Mouse (Mus musculus) heart, adult 8-10 months (tissue): ENCODE measurements around the gene Tsku. TPM values are rescaled to one million over a fixed set of nuclear protein-coding genes. Genes with fewer than 3 reads are reported as not detected.

Source experiments
- DNase-seq: peaks from one replicate; pipeline ENCODE4 v3.0.0; 2022; ENCODE audit warnings: low spot score
- total RNA-seq, 4 experiments: library from RNA; stranded (reverse); gene quantifications; 2 replicates each; pipeline ENCODE4 v1.2.4; 2022

Gene Tsku
- total RNA-seq, 4 experiments from 2014 or later, result 1.9 to 2.8 (median 2.5) TPM

DNA sequence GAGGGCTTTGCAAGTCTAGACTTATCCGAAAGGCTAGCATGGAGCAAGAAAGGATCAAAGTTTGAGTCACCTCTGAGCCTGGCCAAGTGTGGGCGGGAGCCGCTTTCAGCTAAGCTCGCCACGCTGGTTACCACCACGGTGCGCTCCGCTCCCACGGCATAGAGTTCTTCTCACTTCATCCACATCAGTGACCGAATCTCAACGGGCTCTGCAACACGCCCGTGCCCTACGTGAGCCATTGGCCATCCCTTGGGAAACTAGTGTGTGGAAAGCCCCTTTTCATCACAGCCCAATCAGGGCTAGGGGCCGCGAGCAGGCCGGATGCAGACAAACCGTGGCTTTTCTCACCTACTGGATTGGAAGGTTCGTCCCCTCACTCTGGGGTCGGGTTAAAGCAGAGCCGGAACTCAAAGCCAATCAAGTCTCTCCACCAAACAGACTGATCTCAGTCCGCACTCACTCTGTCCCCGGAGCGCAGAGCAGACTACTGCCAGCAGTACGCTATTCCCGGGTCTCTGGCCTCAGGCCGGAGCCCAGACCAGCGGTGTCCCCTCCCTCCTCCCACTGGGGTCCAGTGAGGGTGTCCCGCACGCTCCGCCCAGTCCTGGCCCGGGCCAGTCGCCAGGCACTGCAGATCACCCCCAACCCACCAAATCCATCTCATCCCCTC lies 1.0 kb downstream of the Tsku start:
- DNase-seq, result peak; percentile 51

DNA sequence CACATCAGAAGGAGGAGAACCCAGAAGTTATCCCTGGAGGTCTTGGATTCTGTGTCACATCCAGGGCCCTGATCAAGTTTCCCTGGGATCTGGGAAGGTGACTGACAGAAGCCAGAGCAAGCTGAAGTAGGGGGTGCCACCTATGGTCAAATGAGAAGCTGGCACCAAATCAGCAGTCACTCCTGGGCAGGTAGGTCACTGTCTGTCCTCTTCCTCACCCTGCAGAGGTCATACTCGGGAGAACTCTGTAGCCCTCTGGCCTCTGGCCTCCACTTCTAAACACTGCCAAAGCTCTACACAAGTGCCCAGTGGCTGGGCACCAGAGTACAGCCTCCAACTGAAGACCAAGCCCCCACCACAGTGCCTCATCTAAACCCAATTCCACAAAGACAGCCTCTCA lies 3.1 kb downstream of the Tsku start:
- DNase-seq, result no peak

DNA sequence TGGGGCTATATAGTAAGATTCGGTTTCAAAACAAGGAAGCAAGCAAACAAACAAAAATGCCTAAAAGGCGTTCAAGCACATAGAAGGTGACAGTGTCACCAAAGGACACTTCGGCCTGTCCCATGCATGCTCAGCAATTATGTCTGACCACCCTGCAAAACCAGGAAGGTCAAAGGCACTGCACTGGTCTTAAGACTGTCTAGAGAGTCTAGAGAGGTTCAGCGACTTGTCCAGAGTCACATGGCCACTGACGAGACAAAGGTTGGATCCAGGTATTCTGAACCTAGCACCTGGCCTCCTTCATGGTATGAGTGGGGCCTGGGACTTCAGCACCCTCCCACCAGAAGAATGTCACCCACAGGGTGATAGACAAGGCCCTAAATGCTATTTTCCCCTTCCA lies 3.8 kb downstream of the Tsku start:
- DNase-seq, result no peak

DNA sequence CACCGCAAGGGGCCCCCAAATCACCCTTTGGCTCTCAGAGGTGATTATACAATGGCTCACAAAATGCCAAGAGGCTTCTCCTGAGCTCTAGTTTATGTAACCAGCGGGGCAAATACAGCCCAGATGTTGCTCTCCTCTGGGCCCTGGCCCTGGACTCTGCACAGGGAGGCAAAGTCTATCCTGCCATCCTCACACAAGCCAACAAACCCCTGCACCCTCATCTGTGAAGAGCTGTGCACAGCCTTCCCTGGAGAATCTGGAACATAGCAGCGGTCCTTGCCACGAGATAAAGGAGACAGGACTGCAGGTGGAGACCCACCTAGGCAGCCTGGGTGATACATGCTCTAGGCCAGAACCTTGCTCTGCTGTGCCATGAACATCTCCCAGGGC lies 6.2 kb downstream of the Tsku start:
- no peak for DNase-seq

DNA sequence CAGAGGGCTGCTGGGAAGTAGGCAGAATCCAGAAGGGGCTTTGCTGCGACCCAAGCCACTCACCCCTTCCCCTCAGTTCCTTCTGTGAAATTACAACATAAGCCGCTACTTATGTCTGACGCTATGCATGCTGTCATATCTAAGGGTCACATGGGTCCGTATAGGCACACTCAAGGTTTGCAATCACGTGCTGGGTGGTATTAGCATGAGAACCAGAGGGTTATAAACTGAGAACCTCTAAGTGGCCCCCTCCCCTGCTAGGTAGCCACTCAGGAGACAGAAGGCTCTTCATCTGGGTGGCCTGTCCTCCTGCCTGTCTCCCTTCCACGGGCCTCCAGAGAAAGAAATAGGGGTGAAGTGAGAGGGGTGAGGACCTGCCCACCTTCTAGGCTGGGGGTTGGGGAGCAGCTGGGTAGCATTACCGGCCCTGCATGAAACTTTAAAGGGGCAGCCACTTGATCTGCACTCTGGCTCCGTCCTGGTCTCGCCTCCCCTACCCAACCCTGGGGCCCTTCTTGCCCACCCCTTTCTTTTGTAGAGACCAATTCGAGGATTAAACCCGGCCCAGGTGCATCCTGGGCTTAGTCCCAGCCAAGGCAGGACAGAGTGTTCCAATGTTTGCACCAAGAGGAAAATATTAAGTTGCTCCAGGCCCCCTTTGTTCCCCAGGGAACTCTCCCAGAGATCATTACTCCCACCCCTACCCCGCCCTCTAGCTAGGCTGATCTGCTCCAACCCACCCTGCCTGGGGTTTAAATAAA lies 6.8 kb downstream of the Tsku start:
- no peak for DNase-seq

DNA sequence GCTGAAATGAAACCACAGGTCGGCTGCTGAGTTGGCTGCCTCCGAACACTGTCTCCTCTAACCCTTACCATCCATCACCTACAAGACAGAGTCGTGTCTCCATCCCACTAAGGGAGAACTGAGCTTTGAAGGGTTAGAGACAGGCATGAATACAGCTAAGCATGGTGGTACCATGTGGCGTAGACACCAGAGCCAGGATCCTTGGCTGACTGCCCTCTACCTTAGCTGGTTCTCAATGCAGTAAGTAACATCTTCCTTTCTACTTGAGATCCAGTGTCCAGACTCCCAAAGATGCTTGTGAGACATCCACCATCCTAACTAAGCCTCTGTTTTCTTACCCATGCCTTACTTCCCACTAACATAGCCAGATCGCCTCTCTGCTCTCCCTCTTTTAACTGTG lies 7.5 kb downstream of the Tsku start:
- no peak for DNase-seq

DNA sequence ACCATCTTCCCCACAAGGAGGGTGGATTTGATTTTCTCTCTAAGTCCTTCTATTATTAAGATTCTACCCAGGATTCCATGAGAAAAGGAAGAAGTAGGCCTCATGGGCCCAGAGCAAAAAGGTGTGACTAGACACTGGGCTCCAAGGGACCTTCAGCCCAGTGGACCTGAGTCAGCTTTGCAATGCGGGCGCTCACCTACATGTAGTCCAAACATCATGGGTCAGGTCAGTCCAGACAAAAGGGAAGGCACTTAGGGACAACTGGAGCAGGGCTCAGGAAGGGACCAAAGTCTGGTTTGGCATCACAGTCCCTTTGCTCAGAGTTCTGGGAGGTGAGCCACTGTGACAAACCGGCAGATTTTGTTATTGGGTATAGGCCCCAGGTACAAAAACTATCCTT lies 9.6 kb downstream of the Tsku start:
- no peak for DNase-seq

DNA sequence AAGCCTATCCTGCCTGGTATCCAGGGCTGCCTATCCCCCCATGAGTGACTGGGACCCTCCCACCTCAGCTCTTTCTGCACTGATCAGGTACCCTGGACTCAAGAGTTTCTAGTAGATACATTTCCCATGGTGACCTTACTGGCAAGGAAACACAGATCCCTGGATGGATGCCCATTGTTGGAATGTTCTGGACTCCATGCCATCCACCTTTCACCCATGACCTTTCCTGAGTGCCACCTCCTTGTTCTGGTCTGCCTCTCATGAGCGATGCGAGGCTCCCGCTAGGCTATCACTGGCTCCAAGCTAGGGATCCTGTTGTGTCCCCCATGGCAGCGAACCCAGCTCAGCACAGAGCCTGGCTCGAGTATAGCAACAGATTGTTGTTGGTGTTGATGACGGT lies 11.3 kb downstream of the Tsku start:
- DNase-seq, result no peak

DNA sequence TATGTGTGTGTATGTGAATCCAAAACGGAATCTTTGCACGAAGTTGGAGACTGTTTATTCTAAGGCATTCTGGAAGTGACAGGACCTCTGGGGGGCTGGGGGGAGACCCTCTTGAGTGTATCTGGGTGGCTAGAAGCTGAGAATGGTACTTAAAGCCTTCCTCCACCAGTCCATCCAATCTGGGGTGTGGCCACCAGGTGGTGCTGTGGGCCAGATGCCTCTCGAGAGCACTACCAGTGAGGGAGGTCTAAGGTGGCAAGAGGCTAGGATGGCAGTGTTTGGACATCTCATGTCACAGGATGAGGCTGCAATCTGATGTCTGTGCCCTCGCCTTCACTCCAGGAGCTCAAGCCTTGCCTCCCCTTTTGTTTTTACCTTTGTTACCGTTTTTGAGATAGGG lies 12.0 kb downstream of the Tsku start:
- DNase-seq, result peak; percentile 82

DNA sequence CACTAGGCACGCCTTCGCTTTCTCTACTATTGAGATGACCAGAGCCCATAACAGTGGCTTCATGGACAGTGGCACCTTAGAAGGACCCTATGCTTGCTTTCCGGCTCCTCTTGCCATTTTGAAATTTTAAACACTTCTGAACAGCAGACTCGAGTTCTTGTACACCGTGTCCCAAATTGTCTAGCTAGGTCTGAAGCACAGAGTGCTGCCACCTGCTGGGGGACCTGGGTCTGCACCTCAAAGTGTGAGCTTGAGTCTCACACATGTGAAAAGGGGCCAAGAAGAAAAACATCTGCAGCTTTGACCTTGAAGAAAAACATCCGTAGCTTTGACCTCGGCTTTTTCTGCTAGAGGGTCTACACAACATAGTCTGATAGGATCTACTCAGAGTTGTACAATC lies 13.1 kb downstream of the Tsku start:
- peak; percentile 45 for DNase-seq

DNA sequence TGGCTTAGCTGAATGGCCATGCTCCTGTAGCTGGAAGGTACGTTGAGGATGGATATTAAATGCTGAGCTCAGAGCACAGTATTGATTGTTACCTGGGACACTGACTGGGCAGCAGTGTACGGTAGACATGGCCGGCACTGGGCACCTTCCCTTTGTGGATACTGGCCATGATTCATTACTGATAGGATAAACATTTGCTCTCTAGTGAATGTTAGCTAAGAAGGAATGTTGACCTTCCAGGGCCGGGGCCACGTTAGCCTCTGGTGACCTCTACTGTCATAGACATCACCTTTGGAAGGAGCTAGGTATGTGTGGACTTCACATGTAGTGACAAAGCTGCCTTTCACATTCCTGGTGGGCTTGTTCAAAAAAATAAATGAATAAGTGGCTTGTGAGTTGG lies 13.7 kb downstream of the Tsku start:
- no peak for DNase-seq

DNA sequence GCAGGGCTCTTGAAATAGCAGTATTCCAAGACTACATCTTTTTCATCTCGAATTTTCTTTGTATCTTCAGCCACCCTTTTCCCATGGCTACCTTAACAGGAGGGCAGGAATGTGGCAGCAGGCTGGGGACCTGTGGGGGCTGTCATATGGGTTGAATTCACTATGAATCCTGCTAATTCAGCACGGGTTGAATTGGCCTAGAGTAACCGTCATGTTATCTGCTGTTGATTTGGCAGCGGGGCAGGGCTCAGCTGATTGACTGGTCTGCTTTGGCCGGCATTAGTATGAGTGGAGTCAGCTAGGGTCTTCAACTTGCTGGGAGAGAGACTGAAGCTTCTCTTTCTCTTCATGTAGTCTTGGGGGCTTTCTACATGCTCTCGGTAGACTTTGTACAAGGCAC lies 16.1 kb downstream of the Tsku start:
- no peak for DNase-seq

DNA sequence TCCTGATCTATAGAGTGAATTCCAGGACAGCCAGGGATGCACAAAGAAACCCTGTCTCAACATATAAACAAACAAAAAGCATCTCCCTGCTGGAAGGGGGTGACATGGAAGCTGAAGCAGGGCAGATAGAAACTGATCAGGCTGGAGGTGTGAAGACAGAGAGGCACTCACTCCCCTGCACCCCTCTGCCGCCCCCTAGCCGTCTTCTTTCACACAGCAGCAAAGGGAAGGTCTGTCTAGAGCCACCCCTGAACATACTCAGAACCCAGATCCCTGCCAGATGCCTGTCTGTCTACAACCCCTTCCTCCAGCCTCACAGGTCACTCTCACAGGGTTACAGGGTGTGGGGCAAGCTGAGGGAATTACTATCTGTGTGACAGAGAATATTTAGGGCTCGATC lies 16.8 kb downstream of the Tsku start:
- no peak for DNase-seq

DNA sequence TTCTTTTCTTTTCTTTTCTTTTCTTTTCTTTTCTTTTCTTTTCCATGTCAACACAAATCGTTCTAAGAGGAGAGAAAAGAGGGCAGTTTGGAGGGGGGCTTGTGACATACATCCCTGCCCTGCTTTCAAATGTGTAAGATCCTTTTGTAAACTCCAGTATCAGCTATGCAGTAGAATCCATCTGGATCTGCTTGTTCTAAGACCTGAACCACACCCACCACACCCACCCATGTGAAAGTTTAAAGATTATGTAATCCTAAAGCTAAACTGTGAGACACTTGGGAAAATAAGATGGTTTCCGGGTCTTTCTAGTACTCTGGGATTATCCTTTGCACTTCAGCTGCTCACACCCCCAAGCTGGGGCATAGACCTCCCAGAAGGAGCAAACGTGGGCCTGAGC lies 18.9 kb downstream of the Tsku start:
- no peak for DNase-seq

DNA sequence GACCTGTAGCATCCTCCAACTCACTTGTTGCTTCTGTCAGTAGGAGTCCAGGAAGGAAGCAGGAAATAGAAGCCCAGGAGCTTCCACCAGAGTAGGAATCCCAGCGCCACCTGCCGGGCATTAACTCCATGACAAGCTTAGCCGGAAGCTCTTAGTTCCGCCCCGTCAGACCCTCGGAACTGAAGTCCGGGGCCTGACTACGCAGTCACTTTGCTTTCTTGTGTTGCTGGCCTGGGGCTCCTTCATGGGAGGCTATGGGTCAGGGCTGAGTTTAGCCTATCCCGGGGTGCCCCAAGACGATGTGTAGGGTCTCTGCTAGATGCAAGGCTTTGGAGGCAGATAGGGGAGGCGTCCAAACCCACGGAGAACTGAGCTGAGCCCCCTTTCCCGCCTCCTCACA lies 19.7 kb downstream of the Tsku start:
- peak; percentile 85 for DNase-seq

DNA sequence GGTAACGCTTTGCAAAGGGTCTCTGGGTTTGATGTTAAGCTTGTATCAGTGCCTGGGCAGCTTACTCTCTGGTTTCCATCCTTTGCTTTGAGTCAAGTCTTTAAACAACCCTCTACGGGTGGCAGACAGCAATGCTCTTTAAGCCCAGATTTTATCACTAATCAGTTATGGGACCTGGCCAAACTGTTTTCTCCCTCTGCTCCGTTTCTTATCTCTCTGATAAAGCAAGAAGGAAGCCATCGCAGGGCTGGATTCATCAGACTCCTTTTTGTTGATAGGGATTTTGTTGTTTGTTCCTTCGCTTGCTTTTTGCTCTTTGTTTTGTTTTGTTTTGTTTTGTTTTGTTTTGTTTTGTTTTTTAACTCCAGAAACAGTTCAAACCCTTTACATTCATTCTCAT lies 20.8 kb downstream of the Tsku start:
- no peak for DNase-seq

DNA sequence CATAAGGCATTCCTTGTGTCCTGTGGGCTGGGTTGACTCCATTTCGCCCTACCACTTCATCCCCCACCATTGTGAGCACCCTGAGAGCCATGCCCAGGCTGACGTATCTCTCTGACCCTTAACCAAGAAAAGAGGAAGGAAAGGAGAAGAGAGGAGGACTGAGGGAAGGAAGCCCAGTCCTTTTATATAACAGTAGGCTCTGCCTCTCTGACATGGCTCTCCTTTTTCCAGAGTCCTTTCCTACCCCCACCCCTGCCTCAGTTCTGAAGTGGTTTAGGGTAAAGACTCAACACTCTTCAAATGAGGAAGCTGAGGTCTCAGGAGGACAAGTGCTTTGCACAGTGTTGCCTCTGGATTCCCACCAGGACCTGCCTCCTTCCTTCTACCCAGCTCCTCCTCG lies 27.1 kb downstream of the Tsku start:
- DNase-seq, result no peak

DNA sequence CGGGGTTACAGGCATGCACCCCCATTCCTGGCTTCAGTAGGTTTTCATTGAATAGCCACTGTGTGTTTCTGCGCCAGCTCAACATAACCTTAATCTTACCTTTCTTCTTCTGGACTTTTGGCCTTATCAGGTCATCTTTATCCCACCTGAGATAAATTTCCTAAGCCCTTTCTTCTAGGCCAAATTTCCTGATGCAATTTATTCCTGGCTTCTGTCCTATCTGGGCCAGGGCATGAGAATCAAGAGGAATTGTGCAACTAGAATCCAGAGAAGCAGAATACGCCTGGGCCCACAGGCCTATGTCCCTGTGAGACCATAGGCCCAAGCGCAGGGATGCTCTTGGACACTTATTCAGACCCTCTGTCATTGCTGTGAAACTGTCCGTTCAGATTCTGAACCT lies 27.6 kb downstream of the Tsku start:
- no peak for DNase-seq

DNA sequence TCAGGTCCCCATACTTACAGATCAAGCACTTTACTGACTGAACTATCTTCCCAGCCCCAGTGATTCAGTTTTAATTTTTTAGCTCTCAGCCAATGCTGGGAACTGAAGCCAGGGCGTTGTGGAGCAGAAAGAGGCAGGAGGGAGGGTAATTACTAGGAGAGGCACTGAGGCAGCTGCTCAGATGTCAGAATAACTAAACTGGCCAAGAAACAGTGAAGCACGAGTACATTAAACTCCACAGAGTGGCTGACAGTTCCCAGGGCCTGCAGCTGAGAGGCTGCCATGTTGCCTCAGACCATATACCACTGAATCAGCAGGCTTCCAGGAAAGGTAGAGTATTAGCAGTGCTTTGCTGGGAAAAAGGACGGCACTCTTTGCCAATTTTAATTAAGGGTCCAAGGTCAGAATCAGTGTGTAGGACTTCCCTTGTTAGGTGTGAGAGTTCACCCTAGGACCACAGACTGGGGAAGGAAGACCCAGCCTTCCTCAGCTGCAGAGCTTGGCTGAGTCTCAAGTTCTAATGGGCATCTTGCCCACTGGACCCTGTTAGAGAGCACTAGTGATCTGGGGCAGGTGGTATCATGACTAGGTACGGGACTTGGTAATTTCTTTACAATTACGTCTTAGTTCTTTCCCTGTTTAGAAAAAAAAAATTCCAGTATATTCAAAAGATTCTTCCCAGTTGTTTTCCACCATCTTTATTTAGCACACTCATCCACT lies 28.3 kb downstream of the Tsku start:
- no peak for DNase-seq

DNA sequence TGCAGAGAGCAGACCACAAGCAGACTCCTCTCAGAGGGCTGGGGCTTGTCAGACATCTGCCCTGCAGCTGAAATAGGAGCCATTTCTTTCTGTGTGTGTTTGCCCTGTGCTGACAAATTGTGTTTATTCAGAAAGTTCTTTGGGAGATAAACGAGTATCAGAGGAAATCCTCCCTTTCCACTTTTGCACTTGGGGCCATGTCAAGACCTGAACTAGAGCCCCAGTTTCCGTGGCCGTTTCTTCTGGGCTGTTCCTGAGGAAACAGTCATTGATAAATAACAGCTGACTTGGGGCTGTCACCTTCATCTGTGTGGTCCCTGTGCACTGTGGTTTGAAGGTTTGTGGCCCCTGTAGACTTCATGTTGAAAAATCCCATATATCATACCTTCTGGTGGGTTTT lies 29.2 kb downstream of the Tsku start:
- DNase-seq, result no peak

DNA sequence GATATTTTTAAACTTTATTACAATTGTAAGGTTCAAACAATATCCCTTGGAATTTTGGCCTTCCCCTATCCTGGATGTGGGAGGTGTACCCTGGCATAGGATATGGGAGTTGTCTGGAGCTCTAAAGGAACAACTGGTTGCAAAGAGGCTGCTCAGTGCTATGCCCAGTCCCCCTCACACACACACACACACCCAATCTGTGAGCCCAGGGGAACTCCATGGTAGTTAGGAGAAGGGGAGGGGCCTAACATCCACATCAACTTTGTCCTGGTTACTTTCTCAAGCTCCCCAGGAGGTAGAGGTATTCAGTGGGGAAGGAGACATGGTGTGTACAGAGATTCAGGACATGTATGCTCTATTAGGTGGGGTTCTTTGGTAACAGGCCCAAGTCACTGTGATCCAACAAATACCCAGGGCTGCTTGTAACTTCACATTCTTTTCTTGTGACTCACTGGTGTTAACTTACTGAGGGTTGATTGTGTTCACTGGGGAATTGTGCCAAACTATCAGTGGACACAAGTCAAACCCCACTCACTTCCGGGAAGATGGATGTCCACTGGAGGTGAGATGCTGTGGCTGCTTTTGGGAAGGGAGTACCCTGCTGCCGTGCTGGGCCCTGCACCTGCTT lies 30.6 kb downstream of the Tsku start:
- DNase-seq, result no peak

DNA sequence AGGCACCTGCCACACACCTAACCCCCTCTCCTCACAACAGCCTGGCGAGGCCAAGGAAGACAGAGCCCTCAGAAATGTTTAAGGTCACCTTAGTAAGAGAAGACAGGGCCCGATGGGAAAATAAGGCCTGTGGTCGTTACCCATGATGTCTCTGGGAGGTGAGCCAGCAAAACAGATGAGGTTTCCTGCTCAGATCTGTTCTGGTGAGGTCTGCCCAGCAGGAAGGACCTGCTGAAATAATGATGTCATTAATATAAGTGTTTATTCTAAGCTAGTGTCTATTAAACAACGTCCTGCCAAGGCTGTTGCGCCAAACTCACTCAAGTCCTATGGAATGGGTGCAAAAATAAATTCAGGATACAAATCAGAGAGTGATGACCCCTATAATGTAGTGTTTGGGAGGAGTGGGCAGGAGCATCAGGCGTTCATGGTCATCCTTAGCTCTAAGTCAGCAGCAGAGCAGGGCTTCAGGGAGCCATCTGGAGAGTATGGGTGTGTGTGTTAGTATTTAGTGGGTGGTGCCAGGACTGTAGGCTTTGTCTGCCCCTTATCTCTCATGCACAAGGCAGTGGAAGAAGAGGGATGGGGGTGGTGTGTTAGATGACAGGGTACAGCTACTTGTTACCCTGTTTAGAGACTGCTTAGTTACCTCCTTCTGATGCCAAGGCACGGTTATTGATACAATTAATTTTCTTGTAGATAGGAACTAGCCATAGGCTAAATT lies 31.3 kb downstream of the Tsku start:
- DNase-seq, result no peak
